Mouse (Mus musculus): ENCODE results near the gene Tgif1.

Tgif1 gene

GRCm38 (mm10) chr17:70853436-70853905 is at the start of gene Tgif1:
Tgif1 (minus strand) TSS chr17:70853546.
- in situ Hi-C loops (cut with MseI, MboI) = no loop called here

DNA sequence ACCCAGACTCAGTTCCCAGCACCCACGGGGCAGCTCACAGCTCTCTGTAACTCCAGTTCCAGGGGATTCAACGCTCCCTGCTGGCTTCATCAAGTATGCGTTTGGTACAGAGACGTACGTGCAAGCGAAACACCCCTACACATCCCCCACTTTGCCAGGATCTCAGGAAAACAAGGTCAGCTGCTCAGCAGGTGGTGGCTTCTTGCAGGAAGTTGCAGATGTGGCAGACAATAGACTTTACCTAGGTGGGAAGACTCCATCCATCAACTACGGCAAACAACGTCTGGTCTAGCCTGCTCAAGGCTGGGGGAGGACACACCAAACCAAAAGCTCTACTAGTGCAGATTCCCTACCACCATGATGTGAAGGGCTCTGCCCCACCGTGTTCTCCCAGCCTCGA is 47.3 kb upstream of the Tgif1 start:
- in situ Hi-C loops (cut with MseI, MboI) = no loop called here

DNA sequence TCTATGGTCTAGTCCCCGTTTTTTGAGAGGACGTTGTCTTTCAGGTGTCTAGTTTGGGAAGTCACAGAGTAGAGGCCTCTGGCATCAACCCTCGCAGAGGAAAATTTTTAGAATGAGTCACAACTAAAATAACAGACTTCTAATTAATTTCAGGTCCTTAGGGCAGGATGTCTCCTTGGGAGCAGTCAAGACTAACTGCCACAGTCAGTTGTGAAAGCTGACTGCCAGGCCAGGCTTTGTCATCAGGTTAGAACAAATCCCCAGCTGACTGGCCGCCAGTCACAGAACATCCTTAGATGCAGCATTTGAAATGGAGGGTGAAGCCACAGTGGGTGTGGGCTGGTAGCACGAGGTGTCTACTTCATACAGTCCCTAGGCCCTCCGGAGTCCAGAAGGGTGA is 46.3 kb upstream of the Tgif1 start:
- in situ Hi-C loops (cut with MseI, MboI) = no loop called here

DNA sequence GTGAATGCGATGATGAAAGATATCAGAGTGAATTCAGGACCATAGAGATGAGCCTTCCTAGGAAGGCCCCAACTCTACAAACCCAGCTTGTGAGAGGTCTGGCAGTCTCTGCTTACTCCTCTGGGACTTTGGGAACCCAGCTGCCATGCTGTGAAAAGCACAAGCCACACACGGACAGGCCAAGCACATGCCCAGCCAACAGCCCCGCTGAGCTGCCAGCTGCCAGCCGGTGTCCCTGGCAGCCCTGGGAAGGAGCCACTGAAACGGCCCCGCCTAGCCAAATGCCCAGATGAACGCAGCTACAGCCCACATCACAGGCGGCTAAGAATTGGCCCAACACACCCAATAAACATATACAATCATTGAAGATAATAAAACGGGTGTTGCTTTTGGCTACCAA is 41.5 kb upstream of the Tgif1 start:
- in situ Hi-C loops (cut with MseI, MboI) = no loop called here

DNA sequence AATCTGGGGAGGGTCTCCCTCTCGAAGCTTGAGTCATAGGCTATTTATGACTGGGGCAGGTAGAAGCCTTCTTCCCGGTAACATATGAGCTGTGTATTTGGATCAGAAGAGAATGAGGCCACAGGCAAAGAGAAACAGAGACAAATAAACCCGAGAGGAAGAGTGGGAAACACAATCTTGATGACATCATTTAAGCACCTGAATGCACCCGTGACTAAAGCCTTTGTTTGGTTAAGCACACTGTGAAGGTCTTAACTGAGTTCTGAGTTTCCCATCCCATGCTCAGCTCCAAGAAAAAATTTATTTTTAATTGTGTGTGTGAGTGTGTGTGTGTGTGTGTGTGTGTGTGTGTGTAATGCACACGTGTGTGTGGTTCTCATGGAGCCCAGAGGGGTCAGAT is 39.8 kb upstream of the Tgif1 start:
- in situ Hi-C loops (cut with MseI, MboI) = no loop called here

DNA sequence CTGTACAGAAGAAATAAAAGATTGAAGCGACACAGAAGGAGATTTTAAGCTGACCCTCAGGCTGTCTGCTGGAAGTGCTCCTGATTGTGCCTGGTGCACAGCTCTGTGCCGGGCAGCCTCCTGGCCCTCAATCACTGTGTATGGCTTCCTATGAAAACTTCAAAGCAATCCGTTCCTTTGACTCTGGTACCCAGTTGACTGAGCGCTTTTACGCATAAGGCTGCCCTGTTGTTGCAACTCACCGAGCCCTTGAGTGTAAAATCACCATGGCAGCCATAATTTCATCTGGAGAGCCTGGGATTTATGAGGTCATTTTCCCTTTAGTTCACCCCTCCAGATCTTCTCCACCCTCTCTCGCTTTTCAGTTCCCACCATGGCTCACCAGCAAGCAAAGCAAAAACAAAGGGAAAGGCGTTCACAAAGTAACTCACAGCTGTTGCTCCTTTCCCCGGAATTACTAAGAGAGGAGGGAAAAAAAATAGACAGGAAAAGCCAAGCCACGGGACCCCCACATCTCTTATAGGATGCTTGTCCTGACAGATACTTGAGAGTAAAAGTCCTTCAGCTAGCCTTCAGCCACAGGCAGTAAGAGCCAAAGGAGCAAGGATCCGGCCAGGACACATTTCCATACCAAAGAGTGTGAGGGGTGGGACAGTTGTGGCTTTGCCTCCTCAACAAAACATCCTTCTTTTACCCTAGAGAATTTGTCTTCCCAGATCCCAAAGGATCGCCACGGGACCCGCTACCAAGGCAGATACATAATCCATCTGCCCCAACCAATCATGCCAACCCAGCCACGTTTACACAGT is 39.1 kb upstream of the Tgif1 start:
- in situ Hi-C loops (cut with MseI, MboI) = no loop called here

DNA sequence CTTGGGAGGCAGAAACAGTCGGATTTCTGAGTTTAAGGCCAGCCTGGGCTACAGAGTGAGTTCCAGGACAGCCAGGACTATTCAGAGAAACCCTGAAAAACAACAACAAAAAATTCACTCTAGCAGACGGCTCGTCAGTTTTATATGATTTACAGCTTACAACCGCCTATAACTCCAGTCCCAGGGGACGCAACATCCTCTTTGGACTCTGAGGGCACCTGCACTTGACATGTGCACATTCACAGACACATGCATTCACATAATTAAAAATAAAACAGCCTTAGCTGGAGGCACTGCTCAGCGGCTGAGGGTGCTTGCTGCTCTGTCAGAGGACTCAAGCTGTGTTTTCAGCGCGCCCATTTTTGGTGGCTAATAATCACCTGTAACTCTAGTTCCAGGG is 37.2 kb upstream of the Tgif1 start:
- in situ Hi-C loops (cut with MseI, MboI) = no loop called here

- in situ Hi-C loops (cut with MseI, MboI) = no loop called here
Measured at GRCm38 (mm10) chr17:70888657-70889056, 35.3 kb upstream of the Tgif1 start.

DNA sequence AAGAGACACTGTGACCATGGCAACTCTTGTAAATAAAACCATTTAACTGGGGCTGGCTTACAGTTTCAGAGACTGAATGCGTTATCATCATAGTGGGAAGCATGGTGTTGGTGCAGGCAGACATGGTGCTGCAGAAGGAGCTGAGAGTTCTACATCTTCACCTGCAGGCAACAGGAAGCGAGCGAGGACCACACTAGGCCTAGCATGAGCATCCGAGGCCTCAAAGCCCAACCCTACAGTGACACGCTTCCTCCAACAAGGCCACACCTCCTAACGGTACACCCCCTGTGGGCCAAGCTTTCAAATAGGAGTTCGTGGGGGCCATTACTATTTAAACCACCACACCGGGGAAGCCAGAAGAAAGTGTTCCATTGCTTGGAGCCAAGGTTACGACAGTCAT is 34.5 kb upstream of the Tgif1 start:
- in situ Hi-C loops (cut with MseI, MboI) = no loop called here

DNA sequence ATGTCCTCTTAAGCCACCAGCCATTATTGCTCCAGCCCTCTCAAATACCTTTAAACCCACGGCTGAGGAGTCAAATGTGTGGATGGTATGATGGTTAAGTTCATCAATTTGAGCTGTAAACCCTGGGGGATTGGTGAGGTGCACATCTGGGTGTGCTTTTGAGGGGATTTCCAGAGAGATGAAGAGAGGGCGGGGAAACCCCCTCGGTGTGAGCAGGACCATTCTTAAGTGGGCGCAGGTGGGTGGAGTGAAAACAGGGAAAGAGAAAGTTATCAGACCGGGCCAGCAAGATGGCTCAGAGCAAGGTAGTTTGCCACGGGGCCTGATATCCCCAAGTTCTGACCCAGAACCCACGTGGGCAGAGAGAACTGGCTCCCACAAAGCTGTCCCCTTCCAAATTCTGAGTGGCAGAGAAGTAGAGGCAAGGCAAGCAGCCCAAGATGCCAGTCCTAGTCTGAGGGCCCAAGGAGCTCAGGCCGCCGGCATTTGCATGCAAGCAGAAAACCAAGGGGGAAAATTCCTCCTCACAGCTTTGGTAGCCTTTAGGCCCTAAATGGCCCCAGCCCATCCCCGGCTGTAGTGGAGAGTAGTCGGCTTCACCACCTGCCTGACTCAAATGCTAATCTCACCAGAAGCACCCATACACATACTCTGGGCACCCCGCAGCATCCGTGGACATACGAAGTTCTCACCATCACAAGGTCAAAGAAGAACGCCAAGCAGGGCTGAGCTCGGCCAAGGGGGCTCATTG is 33.5 kb upstream of the Tgif1 start:
- in situ Hi-C loops (cut with MseI, MboI) = no loop called here

DNA sequence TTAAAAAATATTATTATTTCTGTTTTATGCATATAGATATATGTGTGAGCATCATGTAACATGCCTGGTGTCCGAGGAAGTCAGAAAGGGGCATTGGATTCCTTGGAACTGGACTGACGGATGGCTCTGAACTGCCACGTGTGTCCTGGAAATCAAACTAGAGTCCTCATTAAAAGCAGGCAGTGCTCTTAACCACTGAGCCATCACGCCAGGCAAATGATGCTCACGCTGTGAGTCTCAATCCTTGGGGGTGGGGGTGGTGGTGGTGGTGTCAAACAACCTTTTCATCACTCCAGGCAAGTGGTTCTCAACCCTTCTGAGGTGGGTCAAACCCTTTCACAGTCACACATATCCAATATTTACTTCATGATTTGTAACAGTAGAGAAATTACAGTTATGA is 32.5 kb upstream of the Tgif1 start:
- in situ Hi-C loops (cut with MseI, MboI) = no loop called here

GRCm38 (mm10) chr17:70881934-70882333 is 28.6 kb upstream of the Tgif1 start:
- in situ Hi-C loops (cut with MseI, MboI) = no loop called here

- in situ Hi-C loops (cut with MseI, MboI) = no loop called here
Measured at GRCm38 (mm10) chr17:70881194-70881593, 27.8 kb upstream of the Tgif1 start.

GRCm38 (mm10) chr17:70878237-70878636 is 24.9 kb upstream of the Tgif1 start:
- in situ Hi-C loops (cut with MseI, MboI) = no loop called here

GRCm38 (mm10) chr17:70873778-70874124 is 20.4 kb upstream of the Tgif1 start:
- in situ Hi-C loops (cut with MseI, MboI) = no loop called here

DNA sequence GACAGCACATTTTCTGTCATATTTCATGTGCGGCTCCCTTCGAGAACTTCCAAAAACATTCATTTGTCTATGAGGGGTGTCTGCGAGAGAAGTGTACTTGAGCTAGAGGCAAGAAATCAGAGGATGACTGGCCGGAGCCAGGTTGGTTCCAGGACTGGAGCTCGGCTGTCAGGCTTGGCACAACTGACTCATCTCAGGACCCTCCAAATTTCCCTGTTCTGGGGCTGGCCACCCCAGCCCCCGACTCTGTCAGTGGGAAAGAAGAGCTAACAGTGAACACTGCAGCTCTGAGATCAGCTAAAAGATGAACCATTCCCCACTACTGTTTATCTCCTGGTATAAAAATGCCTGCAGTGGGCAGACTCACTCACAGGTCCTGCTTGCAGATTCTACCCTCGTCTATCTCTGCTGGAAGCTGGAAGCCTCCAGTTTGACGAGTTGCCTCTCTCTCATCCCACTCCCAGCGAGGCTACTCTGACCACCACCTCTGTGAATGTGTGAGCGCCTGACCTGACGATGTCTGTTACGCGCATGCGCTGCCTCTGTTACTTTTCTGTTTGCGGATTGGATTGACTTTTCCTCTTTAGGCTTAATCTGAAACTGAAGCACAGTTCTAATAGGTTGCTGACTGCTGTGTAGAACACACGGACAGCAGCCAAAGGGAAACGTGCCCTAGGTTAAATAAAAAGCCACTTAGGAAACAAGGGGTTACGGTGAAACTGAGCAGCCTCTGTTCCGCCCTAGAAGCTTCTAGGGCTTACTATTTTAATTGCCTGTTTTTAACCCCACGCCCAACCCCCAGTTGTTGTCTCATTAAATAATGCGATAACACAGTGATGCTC is 19.8 kb upstream of the Tgif1 start:
- in situ Hi-C loops (cut with MseI, MboI) = no loop called here

DNA sequence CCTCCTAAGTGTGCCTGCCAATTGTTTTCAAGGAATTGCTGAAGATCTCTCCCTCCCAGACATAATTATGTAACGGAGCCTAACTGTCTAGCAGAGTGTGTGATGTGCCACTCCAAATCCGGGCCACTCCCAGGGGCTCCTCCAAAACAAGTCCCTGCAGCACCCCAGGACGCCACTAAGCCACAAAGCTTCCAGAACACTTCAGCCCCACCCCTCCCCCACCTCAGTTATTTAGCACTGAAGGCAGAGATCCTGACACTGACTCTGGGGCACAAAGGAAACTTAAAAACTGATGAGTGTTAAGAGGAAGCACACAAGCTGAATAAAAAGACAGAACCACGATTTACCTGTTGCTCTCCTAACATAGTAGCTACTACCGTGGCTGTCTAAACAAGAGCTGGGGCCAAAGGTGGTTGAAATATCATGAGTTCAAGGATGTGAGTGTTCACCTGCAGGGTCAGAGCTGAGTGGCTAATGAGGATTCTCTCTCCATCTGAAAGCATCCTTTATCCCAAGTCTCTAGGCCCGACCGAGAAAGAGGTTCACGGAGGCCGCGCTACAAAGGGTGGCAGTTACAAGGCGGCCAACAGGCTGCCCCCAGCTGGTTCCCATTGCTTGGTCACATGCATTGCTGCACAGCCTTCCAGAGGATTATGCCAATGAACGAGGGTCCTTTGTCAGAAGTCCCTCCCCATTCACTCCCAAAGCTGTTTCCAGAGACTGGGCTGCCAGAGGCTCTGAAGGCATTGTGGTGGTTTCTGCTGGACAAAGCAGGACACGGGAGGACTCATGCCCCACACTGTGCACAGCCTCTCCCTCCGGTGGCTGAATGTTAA is 19.0 kb upstream of the Tgif1 start:
- in situ Hi-C loops (cut with MseI, MboI) = no loop called here

GRCm38 (mm10) chr17:70871676-70872075 is 18.3 kb upstream of the Tgif1 start:
- in situ Hi-C loops (cut with MseI, MboI) = no loop called here

GRCm38 (mm10) chr17:70870581-70870980 is 17.2 kb upstream of the Tgif1 start:
- in situ Hi-C loops (cut with MseI, MboI) = no loop called here

DNA sequence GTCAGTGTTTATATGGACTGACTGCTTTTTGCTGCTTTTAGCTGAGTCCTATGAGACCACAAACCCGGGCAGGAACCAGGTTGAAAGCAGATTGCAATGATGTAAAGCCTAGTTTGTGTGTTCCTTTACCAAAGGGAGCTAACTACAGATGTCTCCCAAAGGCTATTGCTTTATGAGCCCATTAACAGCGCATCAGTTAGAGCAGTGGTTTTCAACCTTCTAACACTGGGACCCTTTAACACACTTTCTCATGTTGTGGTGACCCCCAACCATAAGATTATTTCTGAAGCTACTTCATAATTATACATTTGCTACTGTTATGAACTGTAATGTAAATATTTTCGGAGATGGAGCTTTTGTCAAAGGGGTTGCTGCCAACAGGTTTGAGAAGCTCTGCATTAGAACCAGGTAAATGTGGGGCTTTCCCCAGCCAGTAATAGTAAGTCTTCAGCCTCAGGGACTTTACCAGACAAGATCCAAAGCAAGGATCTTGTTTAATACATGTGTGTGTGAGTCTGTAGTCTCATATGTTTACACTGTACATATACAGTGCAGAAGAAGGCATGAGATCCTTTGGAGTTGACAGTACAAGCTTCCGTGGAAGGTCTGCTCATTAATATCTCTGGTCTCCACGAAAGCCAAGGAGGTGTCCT is 15.4 kb upstream of the Tgif1 start:
- in situ Hi-C loops (cut with MseI, MboI) = no loop called here

Data from mouse trophoblast stem cell (cell line).